Mouse (Mus musculus) midbrain, embryonic 13.5 days (tissue): ENCODE results near the gene Eps8. TPM values are rescaled to one million over a fixed set of nuclear protein-coding genes. Genes with fewer than 3 reads are reported as not detected.

ENCODE experiments used
- ATAC-seq: fragments of 200-750 bp; cut with Nextera tagmentation; 2 replicates; pipeline ENCODE4 v1.8.0; 2017; ENCODE audit warnings: mild to moderate bottlenecking, moderate TSS enrichment, moderate library complexity
- H3K27ac ChIP-seq: fragments of 300-500 bp; sonication (generic); 2 replicates; pipeline ENCODE4 v1.5.1; 2015; ENCODE audit warnings: inconsistent platforms, mild to moderate bottlenecking, moderate library complexity
- H3K27me3 ChIP-seq: fragments of 300-500 bp; sonication (generic); 2 replicates; pipeline ENCODE4 v1.6.1; 2015; ENCODE audit warnings: mild to moderate bottlenecking, inconsistent platforms
- H3K36me3 ChIP-seq: fragments of 300-500 bp; sonication (generic); 2 replicates; pipeline ENCODE4 v1.6.1; 2015; ENCODE audit warnings: mild to moderate bottlenecking, inconsistent platforms
- H3K4me1 ChIP-seq: fragments of 300-500 bp; sonication (generic); replicated peaks from 2 replicates; pipeline ENCODE4 v1.6.1; 2015; ENCODE audit warnings: inconsistent platforms
- H3K4me2 ChIP-seq: fragments of 300-500 bp; sonication (generic); replicated peaks from 2 replicates; pipeline ENCODE4 v1.6.1; 2015; ENCODE audit warnings: moderate library complexity, mild to moderate bottlenecking, inconsistent platforms
- H3K4me3 ChIP-seq: fragments of 300-500 bp; sonication (generic); replicated peaks from 2 replicates; pipeline ENCODE4 v1.5.1; 2015; ENCODE audit warnings: mild to moderate bottlenecking, inconsistent platforms
- H3K9ac ChIP-seq: fragments of 300-500 bp; sonication (generic); replicated peaks from 2 replicates; pipeline ENCODE4 v1.6.1; 2015; ENCODE audit warnings: mild to moderate bottlenecking, inconsistent platforms
- H3K9me3 ChIP-seq: fragments of 300-500 bp; sonication (generic); 2 replicates; pipeline ENCODE4 v1.6.1; 2016; ENCODE audit warnings: mild to moderate bottlenecking, inconsistent platforms
- WGBS: fragments of 180-500 bp; shearing (Covaris S2); methylation state at CpG from one replicate; pipeline ENCODE4 v1.1.7; 2015; 5-methylcytosine and 5-hydroxymethylcytosine counted together
- polyA plus RNA-seq: library from polyadenylated mRNA; unstranded; fragments of >200 nt; fragmentation: Nextera tagmentation; extraction: Ambion mirVana; gene quantifications from 2 replicates; pipeline ENCODE4 v1.2.1, GENCODE M21; 2015

The Eps8 gene
- polyA plus RNA-seq, 1 experiment from 2014 or later: 13.0 TPM

GRCm38 (mm10) chr6:137557159-137557558 lies 97.5 kb downstream of the Eps8 start:
- no peak for ATAC-seq
- WGBS: 90% methylated on average over 4 of the region's 4 CpGs
- no peak overlapping the region for H3K9ac ChIP-seq
- H3K4me3 ChIP-seq: no peak overlapping the region
- H3K9me3 ChIP-seq: no peaks in the 10 kb centered on the region
- H3K4me1 ChIP-seq: peaks cover 6% of the 10 kb centered on the region; the same call in 1 of the 2 replicates
- H3K36me3 ChIP-seq: no peaks in the 10 kb centered on the region
- no peaks in the 10 kb centered on the region for H3K27me3 ChIP-seq
- H3K4me2 ChIP-seq: no peak overlapping the region
- no peak overlapping the region for H3K27ac ChIP-seq

DNA sequence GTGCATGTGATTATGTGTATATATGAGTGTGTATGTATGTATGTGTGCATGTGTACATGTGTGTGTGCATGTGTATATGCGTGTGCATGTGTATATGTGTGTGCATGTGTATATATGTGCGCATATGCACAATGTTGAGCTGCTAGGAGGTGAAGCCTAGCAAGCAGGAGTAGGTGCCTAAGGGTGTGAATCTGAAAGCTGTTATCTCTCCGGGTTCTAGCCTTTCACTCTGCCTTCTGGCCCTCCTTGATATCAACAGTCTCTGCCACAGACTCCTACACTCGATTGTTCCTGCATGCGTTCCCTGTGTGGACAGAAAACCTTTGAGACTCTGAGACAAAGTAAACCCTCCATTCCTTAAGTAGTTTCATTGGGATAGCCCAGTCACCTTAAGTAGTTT lies 98.0 kb downstream of the Eps8 start:
- no peak for ATAC-seq
- no peaks in the 10 kb centered on the region for H3K36me3 ChIP-seq

DNA sequence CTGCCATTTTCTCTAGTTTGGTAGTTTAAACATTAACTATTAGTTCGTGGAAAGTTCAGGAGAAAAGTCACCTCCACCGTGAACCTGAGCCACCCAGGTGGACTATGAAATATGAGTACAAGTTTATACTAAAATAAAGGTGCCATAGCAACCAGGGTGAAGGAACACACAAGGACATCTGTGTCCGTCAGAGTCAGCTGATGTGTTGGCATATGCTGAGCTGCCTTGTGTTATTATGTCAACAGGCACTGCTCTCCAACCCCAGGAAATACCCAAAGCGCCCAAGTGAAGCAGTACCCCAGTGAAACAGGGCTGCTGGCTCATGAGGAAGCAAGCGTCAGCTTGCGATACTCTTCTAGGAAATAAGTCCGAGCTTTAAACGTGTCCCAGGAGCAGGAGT lies 104.5 kb downstream of the Eps8 start:
- ATAC-seq: no peak
- no peaks in the 10 kb centered on the region for H3K4me1 ChIP-seq
- H3K4me2 ChIP-seq: no peak overlapping the region
- WGBS: 83% methylated on average over 8 of the region's 8 CpGs
- H3K9me3 ChIP-seq: no peaks in the 10 kb centered on the region
- no peaks in the 10 kb centered on the region for H3K27me3 ChIP-seq
- no peak overlapping the region for H3K9ac ChIP-seq
- H3K36me3 ChIP-seq: no peaks in the 10 kb centered on the region
- H3K4me3 ChIP-seq: no peak overlapping the region
- no peak overlapping the region for H3K27ac ChIP-seq

More for the DNA sequence above, 98.0 kb downstream of the Eps8 start:
- Histone ChIP-seq H3K27ac (no peak overlapping the region), H3K4me1 (peaks cover 6% of the 10 kb centered on the region; the same call in 1 of the 2 replicates), H3K27me3 (no peaks in the 10 kb centered on the region), H3K4me2 (no peak overlapping the region), H3K9me3 (no peaks in the 10 kb centered on the region), H3K4me3 (no peak overlapping the region), H3K9ac (no peak overlapping the region)
- 90% methylated on average over 5 of the region's 5 CpGs for WGBS

DNA sequence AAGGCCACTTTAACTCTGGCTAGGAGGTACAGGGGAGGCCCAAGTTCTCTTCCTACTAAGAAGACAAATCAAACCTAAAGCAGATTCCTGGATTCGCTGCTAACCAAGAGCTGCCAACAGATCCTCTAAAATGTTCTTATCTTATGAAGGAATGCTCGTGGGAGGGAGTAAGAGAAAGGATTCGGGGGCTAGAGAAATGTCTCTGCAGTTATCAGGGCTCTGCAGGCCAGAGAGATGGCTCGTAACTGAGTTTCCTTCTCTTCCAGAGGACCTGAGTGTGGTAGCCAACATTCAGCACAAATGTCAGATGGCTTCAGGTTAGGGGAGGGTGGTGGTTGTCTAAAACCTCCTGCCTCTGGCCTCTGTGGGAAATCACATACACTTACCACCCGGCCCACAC lies 106.1 kb downstream of the Eps8 start:
- Histone ChIP-seq H3K4me1 (no peaks in the 10 kb centered on the region), H3K27ac (no peak overlapping the region), H3K9me3 (no peaks in the 10 kb centered on the region), H3K4me3 (no peak overlapping the region), H3K4me2 (no peak overlapping the region), H3K27me3 (no peaks in the 10 kb centered on the region), H3K9ac (no peak overlapping the region), H3K36me3 (no peaks in the 10 kb centered on the region)
- WGBS: 91% methylated on average over 5 of the region's 5 CpGs
- ATAC-seq: no peak

DNA sequence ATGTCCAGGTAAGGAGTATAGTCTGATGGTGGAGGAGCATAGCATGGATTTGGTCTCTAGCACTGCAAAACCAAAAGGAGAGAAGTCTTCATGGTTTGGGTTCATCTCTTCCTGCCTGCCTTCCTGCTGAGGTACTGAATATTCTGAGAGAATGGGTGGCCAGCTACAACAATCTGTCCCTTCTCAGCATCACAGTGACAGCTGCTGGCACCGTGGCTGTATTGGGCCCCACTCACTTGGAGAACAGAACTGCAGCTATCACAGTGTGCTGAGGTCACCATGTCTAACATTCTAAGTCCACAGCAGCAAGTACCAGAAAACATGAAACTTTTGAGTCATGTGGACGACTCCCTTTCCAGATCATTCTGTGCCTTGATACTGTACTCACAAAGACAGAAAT lies 107.1 kb downstream of the Eps8 start:
- H3K4me1 ChIP-seq: peaks cover 9% of the 10 kb centered on the region
- H3K36me3 ChIP-seq: no peaks in the 10 kb centered on the region
- no peak for ATAC-seq
- no peaks in the 10 kb centered on the region for H3K9me3 ChIP-seq
- H3K4me3 ChIP-seq: no peak overlapping the region
- no peaks in the 10 kb centered on the region for H3K27me3 ChIP-seq
- WGBS: 83% methylated on average over 2 of the region's 2 CpGs
- H3K9ac ChIP-seq: no peak overlapping the region
- no peak overlapping the region for H3K4me2 ChIP-seq
- no peak overlapping the region for H3K27ac ChIP-seq

DNA sequence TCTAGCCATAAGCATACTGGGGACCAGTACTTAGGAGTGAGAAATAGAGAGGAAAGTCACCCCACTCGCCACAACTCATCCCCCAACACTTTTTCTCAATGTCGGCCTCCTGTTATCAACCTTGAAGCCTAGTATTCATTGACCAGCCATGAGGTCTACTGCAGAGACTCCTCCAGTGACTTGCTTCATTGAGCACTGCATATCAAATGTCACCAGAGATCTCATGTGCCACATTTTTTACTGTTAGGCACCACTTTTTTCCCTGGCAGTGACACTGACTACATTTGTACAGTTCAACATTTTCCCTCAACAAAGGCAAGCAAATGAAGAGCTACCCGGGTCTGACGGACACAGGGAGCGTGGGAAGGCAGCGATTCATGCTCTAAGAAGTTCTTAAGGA lies 108.6 kb downstream of the Eps8 start:
- no peak for ATAC-seq
- H3K4me1 ChIP-seq: peaks cover 24% of the 10 kb centered on the region
- WGBS: 72% methylated on average over 6 of the region's 6 CpGs

GRCm38 (mm10) chr6:137545341-137545740 lies 109.3 kb downstream of the Eps8 start:
- H3K9me3 ChIP-seq: no peaks in the 10 kb centered on the region
- H3K9ac ChIP-seq: no peak overlapping the region
- 82% methylated on average over 3 of the region's 3 CpGs for WGBS
- no peaks in the 10 kb centered on the region for H3K36me3 ChIP-seq
- H3K27me3 ChIP-seq: no peaks in the 10 kb centered on the region
- no peak overlapping the region for H3K4me2 ChIP-seq
- no peak for ATAC-seq
- H3K4me3 ChIP-seq: no peak overlapping the region
- no peak overlapping the region for H3K27ac ChIP-seq
- H3K4me1 ChIP-seq: peaks cover 25% of the 10 kb centered on the region

More for the DNA sequence above, 108.6 kb downstream of the Eps8 start:
- Histone ChIP-seq H3K36me3 (no peaks in the 10 kb centered on the region), H3K27me3 (no peaks in the 10 kb centered on the region), H3K9me3 (no peaks in the 10 kb centered on the region), H3K9ac (no peak overlapping the region), H3K27ac (no peak overlapping the region), H3K4me2 (no peak overlapping the region), H3K4me3 (no peak overlapping the region)

DNA sequence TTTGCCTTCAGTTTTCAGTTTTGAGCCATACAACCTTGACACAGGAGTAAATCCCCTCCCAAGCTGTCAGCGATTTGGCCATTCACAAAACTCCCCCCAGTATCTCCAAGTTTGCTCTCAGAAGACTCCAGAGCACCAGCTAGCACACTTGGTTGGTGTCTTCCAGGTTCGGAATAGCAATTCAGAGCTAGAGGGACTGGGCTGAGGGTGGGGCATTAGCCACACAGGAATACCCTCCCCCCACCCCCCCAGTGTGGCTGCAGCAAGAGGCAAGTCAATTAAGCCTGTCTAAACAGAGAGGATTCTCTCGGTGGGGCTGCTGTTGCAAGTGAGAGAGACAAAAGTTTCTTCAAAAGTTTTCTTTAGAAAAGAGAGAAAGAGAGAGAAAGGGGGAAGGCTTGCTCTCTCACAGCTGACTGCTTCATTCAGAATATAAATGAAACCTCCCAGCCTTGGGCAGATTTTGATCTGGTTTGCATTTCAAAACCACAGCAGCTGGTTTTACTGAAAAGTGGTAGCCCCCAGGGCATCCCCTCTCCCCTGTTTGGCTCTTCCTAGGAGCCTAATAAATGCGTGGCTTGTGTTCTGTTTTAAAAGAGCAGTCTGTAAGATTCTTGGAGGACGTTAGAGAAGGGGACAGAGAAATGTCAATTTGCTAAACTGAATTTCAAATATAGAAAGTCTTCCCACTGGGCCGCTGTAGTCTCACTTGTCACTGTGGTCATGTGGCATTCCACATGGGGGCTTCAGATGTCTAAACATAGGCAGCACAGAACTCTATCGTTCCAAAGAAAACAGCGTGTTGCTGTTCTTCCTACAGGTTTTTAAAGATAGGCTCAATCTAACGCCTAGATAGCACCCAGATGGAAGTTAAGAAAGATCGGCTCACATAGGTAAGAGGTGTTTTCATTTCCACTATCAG lies 112.2 kb downstream of the Eps8 start:
- WGBS: 2% methylated on average over 10 of the region's 10 CpGs
- Histone ChIP-seq H3K36me3 (no peaks in the 10 kb centered on the region), H3K9ac (no peak overlapping the region), H3K4me2 (peak overlapping the region; percentile 22), H3K4me1 (peaks cover 25% of the 10 kb centered on the region), H3K27ac (0 out of 2 replicates have a peak overlapping the region, but pooled peaks have one; percentile 8), H3K4me3 (no peak overlapping the region), H3K9me3 (no peaks in the 10 kb centered on the region), H3K27me3 (no peaks in the 10 kb centered on the region)
- peak; percentile 85 for ATAC-seq

DNA sequence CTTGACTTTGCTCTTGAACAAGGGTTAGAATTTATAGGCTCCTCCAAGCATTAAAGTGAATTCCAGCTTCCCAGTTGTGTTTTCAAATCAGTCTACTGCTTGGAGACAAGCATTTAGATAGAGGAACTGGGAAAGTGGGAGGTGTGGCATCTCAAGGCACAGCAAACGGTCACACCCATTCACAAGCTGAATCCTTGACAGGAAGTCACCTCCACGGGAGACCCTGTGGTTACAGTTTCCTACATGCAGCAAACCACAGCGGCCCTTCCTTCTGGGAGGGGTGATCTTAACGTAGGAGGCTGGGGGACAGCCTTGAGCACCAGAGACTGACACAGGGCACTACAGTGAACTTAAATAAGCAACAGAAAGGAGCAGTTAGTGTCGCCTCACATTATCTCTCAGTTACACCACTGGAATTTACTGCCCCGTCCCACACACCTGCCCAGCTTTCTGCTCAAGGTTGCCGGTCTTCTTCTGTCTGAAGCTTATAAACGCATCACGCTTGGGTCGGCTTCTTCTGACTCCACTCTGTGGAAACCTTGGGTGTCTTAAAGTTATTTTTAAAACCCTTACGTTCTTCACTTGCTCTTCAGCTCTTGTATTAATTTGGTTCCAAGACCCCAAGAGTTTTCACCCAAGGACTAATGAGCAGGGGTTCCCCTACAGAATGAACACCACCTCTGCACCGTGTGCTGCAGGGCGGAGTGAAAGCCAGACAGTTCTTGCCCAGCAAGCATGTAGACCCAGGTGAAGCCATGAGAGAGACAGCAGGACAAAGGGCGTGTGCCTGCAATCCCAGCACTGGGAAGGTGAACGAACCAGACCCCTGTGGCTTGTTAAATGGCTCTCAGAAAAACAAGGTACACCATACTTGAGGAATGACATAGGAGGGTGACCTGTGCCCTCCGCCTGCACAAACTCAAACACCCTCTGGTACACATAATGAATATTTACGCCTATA lies 113.2 kb downstream of the Eps8 start:
- Histone ChIP-seq H3K4me1 (peaks cover 25% of the 10 kb centered on the region), H3K27me3 (no peaks in the 10 kb centered on the region), H3K27ac (no peak overlapping the region), H3K4me3 (no peak overlapping the region), H3K9ac (no peak overlapping the region), H3K36me3 (no peaks in the 10 kb centered on the region), H3K4me2 (no peak overlapping the region), H3K9me3 (no peaks in the 10 kb centered on the region)
- WGBS: 53% methylated on average over 17 of the region's 17 CpGs
- peak; percentile 64 for ATAC-seq

DNA sequence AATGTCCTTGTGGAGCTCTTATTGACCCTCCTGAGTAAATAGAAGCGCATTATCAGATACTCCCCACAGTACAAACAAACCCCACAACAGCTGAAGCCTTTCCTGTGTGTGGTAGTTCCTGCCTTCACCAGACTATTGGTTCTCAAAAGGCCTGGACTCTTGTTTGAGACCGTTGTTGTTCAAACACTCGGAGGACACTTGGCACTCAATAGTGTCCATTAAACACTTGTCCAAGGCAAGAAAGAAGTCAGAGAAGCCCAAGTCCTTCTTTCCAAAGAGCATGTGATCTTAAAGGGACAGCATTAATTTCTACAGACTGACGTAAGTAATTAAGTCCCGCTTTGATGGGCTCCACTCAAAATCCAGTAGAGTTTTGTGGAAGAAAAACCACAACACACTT lies 113.9 kb downstream of the Eps8 start:
- Histone ChIP-seq H3K27ac (no peak overlapping the region), H3K9ac (no peak overlapping the region), H3K9me3 (0 out of 2 replicates have a peak, but pooled peaks cover 4% of the 10 kb centered on the region), H3K36me3 (peaks cover 3% of the 10 kb centered on the region), H3K4me1 (peaks cover 25% of the 10 kb centered on the region), H3K4me2 (no peak overlapping the region), H3K27me3 (no peaks in the 10 kb centered on the region), H3K4me3 (no peak overlapping the region)
- no peak for ATAC-seq
- 75% methylated on average over 5 of the region's 5 CpGs for WGBS

GRCm38 (mm10) chr6:137540346-137540745 lies 114.3 kb downstream of the Eps8 start:
- Histone ChIP-seq H3K9ac (no peak overlapping the region), H3K27me3 (no peaks in the 10 kb centered on the region), H3K4me2 (no peak overlapping the region), H3K4me1 (peaks cover 25% of the 10 kb centered on the region), H3K9me3 (0 out of 2 replicates have a peak, but pooled peaks cover 4% of the 10 kb centered on the region), H3K36me3 (peaks cover 5% of the 10 kb centered on the region), H3K27ac (no peak overlapping the region), H3K4me3 (no peak overlapping the region)
- WGBS: 85% methylated on average over 6 of the region's 6 CpGs
- ATAC-seq: no peak

- Histone ChIP-seq H3K4me1 (peaks cover 25% of the 10 kb centered on the region), H3K27ac (no peak overlapping the region), H3K4me2 (no peak overlapping the region), H3K9me3 (0 out of 2 replicates have a peak, but pooled peaks cover 4% of the 10 kb centered on the region), H3K36me3 (peaks cover 5% of the 10 kb centered on the region), H3K27me3 (no peaks in the 10 kb centered on the region), H3K9ac (no peak overlapping the region), H3K4me3 (no peak overlapping the region)
- no peak for ATAC-seq
- 89% methylated on average over 7 of the region's 7 CpGs for WGBS
Measured at GRCm38 (mm10) chr6:137539219-137539618, 115.5 kb downstream of the Eps8 start.
